Mouse (Mus musculus) left cerebral cortex, postnatal 36 days (tissue): ENCODE data around the gene Serpina1d. TPM values are rescaled to one million over a fixed set of nuclear protein-coding genes. Genes with fewer than 3 reads are reported as not detected.
"Not testable (repeated sequence)": the region's sequence is repeated elsewhere in the genome, so short reads cannot be mapped to it uniquely, and the experiment has no call there.

Source experiments
- DNase-seq, 2 experiments: peaks; one replicate each; pipeline ENCODE4 v3.0.0; 2021 to 2022; ENCODE audit warnings: low spot score in 2 of 2, mixed read lengths in 1 of 2
- intact Hi-C: fragments of 180-260 bp; cut with DNase I; formaldehyde crosslinking; loops from one replicate; pipeline ENCODE4 v1.15.1; 2025
- total RNA-seq, 2 experiments: library from RNA; stranded (reverse); gene quantifications; 2 replicates each; pipeline ENCODE4 v1.2.3; 2021

Serpina1d gene
- total RNA-seq = not detected

- intact Hi-C loops, DNase-seq: not testable (repeated sequence)
Measured at GRCm38 (mm10) chr12:103773246-103773851, at the start of gene Serpina1d. Gene Serpina1d, minus strand, starts transcription at chr12:103773592.

DNA sequence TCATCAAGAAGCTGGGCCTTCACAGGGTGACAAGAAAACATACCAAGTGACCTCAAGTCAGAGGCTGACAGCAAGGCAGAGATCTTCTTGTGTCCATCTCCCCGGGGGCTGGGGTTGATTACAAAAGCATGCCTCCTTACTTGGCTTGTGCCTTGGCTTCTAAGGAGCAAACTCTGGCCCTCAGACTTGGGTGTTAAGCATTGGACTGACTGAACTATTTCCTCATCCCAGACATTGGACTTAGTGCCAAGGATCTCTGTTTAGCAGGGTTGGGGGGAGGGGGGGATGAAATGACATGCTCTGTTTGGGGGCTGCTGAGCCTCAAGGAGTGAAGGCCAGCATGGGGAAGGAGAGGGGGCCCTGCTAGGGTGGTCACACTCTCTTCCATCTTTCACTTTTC lies 2.8 kb downstream of the Serpina1d start:
- DNase-seq, intact Hi-C loops: not testable (repeated sequence)

- DNase-seq, intact Hi-C loops: not testable (repeated sequence)
Measured at GRCm38 (mm10) chr12:103763083-103763482, 10.3 kb downstream of the Serpina1d start.

DNA sequence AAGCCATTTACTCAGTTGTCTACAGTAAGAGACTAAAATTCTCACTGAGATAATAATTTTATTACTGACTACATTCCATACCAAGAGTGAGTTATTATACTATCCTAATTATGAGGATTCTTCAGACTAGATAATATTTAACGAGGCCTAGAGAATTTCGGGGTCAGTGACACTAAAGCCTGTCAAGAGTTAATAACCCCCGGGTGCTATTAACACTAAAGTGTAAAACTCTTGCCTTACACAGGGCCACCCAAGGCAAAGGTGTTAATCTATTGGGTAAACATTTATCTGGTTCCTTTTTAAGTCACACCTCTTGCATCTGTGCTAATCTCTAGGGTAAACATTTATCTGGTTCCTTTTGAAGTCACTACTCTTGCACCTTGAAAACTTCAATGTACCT lies 13.1 kb downstream of the Serpina1d start:
- DNase-seq, intact Hi-C loops: not testable (repeated sequence)

GRCm38 (mm10) chr12:103745957-103746356 lies 27.4 kb downstream of the Serpina1d start:
- intact Hi-C loops, DNase-seq: not testable (repeated sequence)

GRCm38 (mm10) chr12:103737791-103738580 lies 35.4 kb downstream of the Serpina1d start:
- intact Hi-C loops, DNase-seq: not testable (repeated sequence)

- intact Hi-C loops, DNase-seq: not testable (repeated sequence)
Measured at GRCm38 (mm10) chr12:103735566-103735965, 37.8 kb downstream of the Serpina1d start.

DNA sequence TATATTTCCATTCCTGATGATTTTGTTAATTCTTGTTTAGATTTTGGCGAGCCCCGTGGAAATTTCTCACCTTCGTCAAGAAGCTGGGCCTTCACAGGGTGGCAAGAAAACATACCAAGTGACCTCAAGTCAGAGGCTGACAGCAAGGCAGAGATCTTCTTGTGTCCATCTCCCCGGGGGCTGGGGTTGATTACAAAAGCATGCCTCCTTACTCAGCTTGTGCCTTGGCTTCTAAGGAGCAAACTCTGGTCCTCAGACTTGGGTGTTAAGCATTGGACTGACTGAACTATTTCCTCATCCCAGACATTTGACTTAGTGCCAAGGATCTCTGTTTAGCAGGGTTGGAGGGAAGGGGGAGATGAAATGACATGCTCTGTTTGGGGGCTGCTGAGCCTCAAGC lies 38.3 kb downstream of the Serpina1d start:
- DNase-seq, intact Hi-C loops: not testable (repeated sequence)

Other genes with a start within 250 kb of the Serpina1d start
- 10 to 100 TPM; 23.4 to 25.1 TPM for gene Ppp4r4, start 241.3 kb downstream of the Serpina1d start, total RNA-seq
- gene Serpina10, start 142.1 kb downstream of the Serpina1d start, total RNA-seq = not detected
- not detected for gene Serpina6, start 116.4 kb downstream of the Serpina1d start, total RNA-seq
- not detected for gene Serpina16, start 97.5 kb downstream of the Serpina1d start, total RNA-seq
- not detected for gene Serpina1f, start 78.1 kb downstream of the Serpina1d start, total RNA-seq
- gene Serpina1b, start 56.8 kb upstream of the Serpina1d start, total RNA-seq = not detected
- not detected for gene Serpina1a, start 90.0 kb upstream of the Serpina1d start, total RNA-seq
- not detected for gene Serpina1c, start 131.3 kb upstream of the Serpina1d start, total RNA-seq
- not detected for gene Serpina1e, start 185.4 kb upstream of the Serpina1d start, total RNA-seq
- gene Serpina11, start 216.4 kb upstream of the Serpina1d start, total RNA-seq = not detected
- 1 to 10 TPM; 2.4 to 3.2 TPM for gene Serpina9, start 240.2 kb upstream of the Serpina1d start, total RNA-seq